Mouse (Mus musculus) thymus, postnatal 14 days (tissue): ENCODE measurements at regions not wholly inside any gene's neighbourhood (a gene's known extent, or its start where the extent isn't known, plus 50 kb on each side); places are given as distances from the start of the nearest gene placed in this dataset.
"Not testable (repeated sequence)": the region's sequence is repeated elsewhere in the genome, so short reads cannot be mapped to it uniquely, and the experiment has no call there.

Experiments
- DNase-seq: peaks from one replicate; pipeline ENCODE4 v3.0.0; 2021

GRCm38 (mm10) chr9:92661938-92662337 lies 119.9 kb downstream of the Plod2 start:
- DNase-seq = no peak

- DNase-seq = no peak
Observed at GRCm38 (mm10) chr9:92667361-92667881, 125.4 kb downstream of the Plod2 start.

- DNase-seq = no peak
Observed at GRCm38 (mm10) chr9:92671966-92672365, 129.9 kb downstream of the Plod2 start.

- no peak for DNase-seq
Observed at GRCm38 (mm10) chr9:92694361-92695016, 152.5 kb downstream of the Plod2 start.

GRCm38 (mm10) chr9:92697971-92698370 lies 155.9 kb downstream of the Plod2 start:
- no peak for DNase-seq

GRCm38 (mm10) chr9:92704752-92705151 lies 162.7 kb downstream of the Plod2 start:
- DNase-seq = no peak

- no peak for DNase-seq
Observed at GRCm38 (mm10) chr9:92707011-92707410, 165.0 kb downstream of the Plod2 start.

GRCm38 (mm10) chr9:92717176-92717575 lies 175.2 kb downstream of the Plod2 start:
- DNase-seq = no peak

GRCm38 (mm10) chr9:92718337-92718736 lies 176.3 kb downstream of the Plod2 start:
- DNase-seq = no peak

- no peak for DNase-seq
Observed at GRCm38 (mm10) chr9:92719251-92719650, 177.2 kb downstream of the Plod2 start.

GRCm38 (mm10) chr9:92728864-92729263 lies 186.8 kb downstream of the Plod2 start:
- DNase-seq = no peak

- DNase-seq = no peak
Observed at GRCm38 (mm10) chr9:92731396-92731795, 189.4 kb downstream of the Plod2 start.

GRCm38 (mm10) chr9:92767532-92767931 lies 225.5 kb downstream of the Plod2 start:
- DNase-seq = no peak

GRCm38 (mm10) chr9:92768432-92768831 lies 226.4 kb downstream of the Plod2 start:
- DNase-seq = no peak

GRCm38 (mm10) chr9:92769528-92769927 lies 227.5 kb downstream of the Plod2 start:
- DNase-seq = peak; percentile 5

GRCm38 (mm10) chr9:92771002-92771401 lies 229.0 kb downstream of the Plod2 start:
- DNase-seq = no peak

- DNase-seq = no peak
Observed at GRCm38 (mm10) chr9:92771716-92772115, 229.7 kb downstream of the Plod2 start.

GRCm38 (mm10) chr9:92782922-92783454 lies 241.0 kb downstream of the Plod2 start:
- no peak for DNase-seq

GRCm38 (mm10) chr9:92799695-92800094 lies 257.7 kb downstream of the Plod2 start:
- no peak for DNase-seq

GRCm38 (mm10) chr9:92809469-92809868 lies 267.4 kb downstream of the Plod2 start:
- DNase-seq = no peak

GRCm38 (mm10) chr9:92820721-92821120 lies 278.7 kb downstream of the Plod2 start:
- no peak for DNase-seq

- DNase-seq = no peak
Observed at GRCm38 (mm10) chr9:92826708-92827353, 284.8 kb downstream of the Plod2 start.

GRCm38 (mm10) chr9:92836156-92836555 lies 294.1 kb downstream of the Plod2 start:
- not testable (repeated sequence) for DNase-seq

GRCm38 (mm10) chr9:92856410-92857083 lies 314.5 kb downstream of the Plod2 start:
- no peak for DNase-seq
